Mouse (Mus musculus) forebrain, embryonic 12.5 days (tissue): ENCODE results near the gene 1700088E04Rik. TPM values are rescaled to one million over a fixed set of nuclear protein-coding genes. Genes with fewer than 3 reads are reported as not detected.

Source experiments
- ATAC-seq: fragments of 200-750 bp; cut with Nextera tagmentation; 2 replicates; pipeline ENCODE4 v1.8.0; 2017; ENCODE audit warnings: moderate TSS enrichment; ENCODE audit not compliant: low FRiP score
- H3K27ac ChIP-seq: fragments of 300-500 bp; sonication (generic); 2 replicates; pipeline ENCODE4 v1.5.1; 2016; ENCODE audit warnings: mild to moderate bottlenecking
- H3K27me3 ChIP-seq: fragments of 300-500 bp; sonication (generic); 2 replicates; pipeline ENCODE4 v1.6.1; 2016; ENCODE audit warnings: mild to moderate bottlenecking
- H3K36me3 ChIP-seq: fragments of 300-500 bp; sonication (generic); replicated peaks from 2 replicates; pipeline ENCODE4 v1.6.1; 2016; ENCODE audit warnings: mild to moderate bottlenecking
- H3K4me1 ChIP-seq: fragments of 300-500 bp; sonication (generic); 2 replicates; pipeline ENCODE4 v1.6.1; 2016
- H3K4me2 ChIP-seq: fragments of 300-500 bp; sonication (generic); 2 replicates; pipeline ENCODE4 v1.6.1; 2016; ENCODE audit warnings: mild to moderate bottlenecking, moderate library complexity
- H3K4me3 ChIP-seq: fragments of 300-500 bp; sonication (generic); replicated peaks from 2 replicates; pipeline ENCODE4 v1.5.1; 2016; ENCODE audit warnings: mild to moderate bottlenecking
- H3K9ac ChIP-seq: fragments of 300-500 bp; sonication (generic); 2 replicates; pipeline ENCODE4 v1.6.1; 2016; ENCODE audit warnings: mild to moderate bottlenecking
- H3K9me3 ChIP-seq: fragments of 300-500 bp; sonication (generic); 2 replicates; pipeline ENCODE4 v1.6.1; 2016
- WGBS: fragments of 180-500 bp; shearing (Covaris S2); methylation state at CpG from one replicate; pipeline ENCODE4 v1.1.7; 2016; 5-methylcytosine and 5-hydroxymethylcytosine counted together
- polyA plus RNA-seq: library from polyadenylated mRNA; unstranded; fragments of >200 nt; fragmentation: Nextera tagmentation; extraction: Ambion mirVana; gene quantifications from 2 replicates; pipeline ENCODE4 v1.2.1, GENCODE M21; 2016

1700088E04Rik gene
- polyA plus RNA-seq, 1 experiment from 2014 or later = 12.2 TPM

DNA sequence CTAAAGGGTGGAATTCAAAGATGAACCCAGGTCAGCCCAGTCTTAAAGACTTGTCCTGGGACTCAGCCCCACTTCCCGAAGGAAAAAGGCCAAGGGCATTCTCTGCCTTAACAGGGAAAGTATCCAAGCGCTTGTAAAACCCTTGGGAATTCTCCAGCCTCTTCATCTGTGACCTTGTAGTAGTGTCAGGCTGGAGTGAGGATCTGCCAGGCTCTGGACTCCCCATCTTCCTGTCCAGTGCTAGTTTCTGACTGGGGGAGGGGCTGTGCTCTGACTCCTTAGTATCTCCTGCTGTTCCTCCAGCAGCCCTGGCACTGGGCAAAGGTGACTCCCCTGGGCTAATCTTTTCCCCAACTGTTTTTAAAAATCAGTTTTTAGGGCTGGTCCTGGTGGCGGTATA is 44.5 kb downstream of the 1700088E04Rik start:
- H3K4me2 ChIP-seq = no peak overlapping the region
- H3K9ac ChIP-seq = no peak overlapping the region
- no peak for ATAC-seq
- H3K27me3 ChIP-seq = no peaks in the 10 kb centered on the region; the same call in 1 of the 2 replicates
- no peak overlapping the region for H3K4me3 ChIP-seq
- H3K36me3 ChIP-seq = peaks cover 45% of the 10 kb centered on the region
- 77% methylated on average over 3 of the region's 3 CpGs for WGBS
- H3K4me1 ChIP-seq = no peaks in the 10 kb centered on the region
- no peak overlapping the region for H3K27ac ChIP-seq
- no peaks in the 10 kb centered on the region for H3K9me3 ChIP-seq

GRCm38 (mm10) chr15:79095483-79095882 is 45.6 kb downstream of the 1700088E04Rik start:
- Histone ChIP-seq H3K4me1 (no peaks in the 10 kb centered on the region), H3K9ac (no peak overlapping the region), H3K4me3 (no peak overlapping the region), H3K36me3 (peaks cover 55% of the 10 kb centered on the region), H3K27me3 (no peaks in the 10 kb centered on the region), H3K4me2 (no peak overlapping the region), H3K27ac (no peak overlapping the region), H3K9me3 (no peaks in the 10 kb centered on the region)
- ATAC-seq = no peak
- 87% methylated on average over 5 of the region's 5 CpGs for WGBS

- no peak for ATAC-seq
- peaks cover 76% of the 10 kb centered on the region for H3K36me3 ChIP-seq
- H3K4me2 ChIP-seq = no peak overlapping the region
- no peak overlapping the region for H3K4me3 ChIP-seq
- H3K4me1 ChIP-seq = no peaks in the 10 kb centered on the region
- no peaks in the 10 kb centered on the region for H3K9me3 ChIP-seq
- H3K9ac ChIP-seq = no peak overlapping the region
- H3K27ac ChIP-seq = no peak overlapping the region
- H3K27me3 ChIP-seq = no peaks in the 10 kb centered on the region
- 82% methylated on average over 7 of the region's 7 CpGs for WGBS
These were observed 47.8 kb downstream of the 1700088E04Rik start for GRCm38 (mm10) chr15:79093083-79093839.

DNA sequence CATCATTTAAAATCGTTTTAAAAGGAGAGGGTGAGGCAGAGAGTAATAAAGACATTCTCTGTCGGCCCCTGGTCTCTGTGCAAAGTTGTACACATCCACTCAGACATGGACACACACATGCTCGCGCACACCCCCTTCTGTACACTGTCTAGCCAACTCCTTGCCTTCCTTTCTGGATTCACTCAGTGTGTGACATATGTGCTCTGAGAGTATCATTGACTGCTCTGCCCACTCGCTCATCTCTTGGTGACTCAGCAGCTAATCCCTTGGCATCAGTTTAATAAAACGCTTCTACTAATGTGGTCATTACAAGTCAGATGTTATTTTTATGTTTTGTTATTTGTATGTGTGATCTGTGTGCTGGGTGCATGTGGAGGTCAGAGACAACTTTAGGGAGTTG is 48.8 kb downstream of the 1700088E04Rik start:
- Histone ChIP-seq H3K4me3 (no peak overlapping the region), H3K36me3 (peaks cover 83% of the 10 kb centered on the region), H3K9me3 (no peaks in the 10 kb centered on the region), H3K27ac (no peak overlapping the region), H3K4me1 (no peaks in the 10 kb centered on the region), H3K4me2 (no peak overlapping the region), H3K27me3 (no peaks in the 10 kb centered on the region), H3K9ac (no peak overlapping the region)
- ATAC-seq = no peak
- WGBS = 95% methylated on average over 6 of the region's 6 CpGs

- ATAC-seq = no peak
- Histone ChIP-seq H3K9ac (no peak overlapping the region), H3K27ac (no peak overlapping the region), H3K4me3 (no peak overlapping the region), H3K27me3 (no peaks in the 10 kb centered on the region), H3K4me2 (no peak overlapping the region), H3K9me3 (no peaks in the 10 kb centered on the region), H3K36me3 (peaks cover 80% of the 10 kb centered on the region), H3K4me1 (peaks cover 13% of the 10 kb centered on the region)
- 99% methylated on average over 7 of the region's 7 CpGs for WGBS
These were observed 61.5 kb downstream of the 1700088E04Rik start for GRCm38 (mm10) chr15:79079567-79079966.

Other genes with a start within 250 kb of the 1700088E04Rik start
- 0.18 TPM in 1 of 2 replicates, not detected in the other for gene Gm49510, start 241.6 kb downstream of the 1700088E04Rik start, polyA plus RNA-seq
- gene Sh3bp1, start 241.5 kb downstream of the 1700088E04Rik start, polyA plus RNA-seq = 10.3 TPM in 2 replicates
- gene Pdxp, start 227.3 kb downstream of the 1700088E04Rik start, polyA plus RNA-seq = 51.7 and 53.6 TPM in 2 replicates
- 216 and 321 TPM in 2 replicates for gene Lgals1, start 214.5 kb downstream of the 1700088E04Rik start, polyA plus RNA-seq
- 53.5 and 56.4 TPM in 2 replicates for gene Nol12, start 206.3 kb downstream of the 1700088E04Rik start, polyA plus RNA-seq
- gene Triobp, start 193.5 kb downstream of the 1700088E04Rik start, polyA plus RNA-seq = 40.4 and 46.9 TPM in 2 replicates
- 638 and 696 TPM in 2 replicates for gene H1f0, start 112.8 kb downstream of the 1700088E04Rik start, polyA plus RNA-seq
- gene Galr3, start 99.4 kb downstream of the 1700088E04Rik start, polyA plus RNA-seq = not detected in 2 replicates
- gene Ankrd54, start 78.4 kb downstream of the 1700088E04Rik start, polyA plus RNA-seq = 59.5 and 60.0 TPM in 2 replicates
- gene Eif3l, start 66.1 kb downstream of the 1700088E04Rik start, polyA plus RNA-seq = 209 and 216 TPM in 2 replicates
- 8.4 and 9.5 TPM in 2 replicates for gene Micall1, start 32.4 kb downstream of the 1700088E04Rik start, polyA plus RNA-seq
- 368 and 375 TPM in 2 replicates for gene Polr2f, start 244 bp downstream of the 1700088E04Rik start, polyA plus RNA-seq
- 1.5 and 2.4 TPM in 2 replicates for gene Sox10, start 24.0 kb upstream of the 1700088E04Rik start, polyA plus RNA-seq
- gene Pick1, start 87.9 kb upstream of the 1700088E04Rik start, polyA plus RNA-seq = 64.5 and 67.5 TPM in 2 replicates
- gene Gm49486, start 88.1 kb upstream of the 1700088E04Rik start, polyA plus RNA-seq = 0.49 and 0.72 TPM in 2 replicates
- 0.32 and 0.33 TPM in 2 replicates for gene Slc16a8, start 113.5 kb upstream of the 1700088E04Rik start, polyA plus RNA-seq
- gene Baiap2l2, start 144.3 kb upstream of the 1700088E04Rik start, polyA plus RNA-seq = 0.96 and 1.4 TPM in 2 replicates
- 30.1 and 30.8 TPM in 2 replicates for gene Pla2g6, start 187.1 kb upstream of the 1700088E04Rik start, polyA plus RNA-seq
- 1.2 and 2.0 TPM in 2 replicates for gene Maff, start 205.4 kb upstream of the 1700088E04Rik start, polyA plus RNA-seq